Mouse (Mus musculus) C2C12 (cell line): ENCODE data around the gene Gosr1.

Experiments
- CTCF ChIP-seq: IDR thresholded peaks from one replicate; pipeline ENCODE4 v1.5.1; 2011; ENCODE audit not compliant: control insufficient read depth, insufficient read depth, insufficient read length
- MAX ChIP-seq: IDR thresholded peaks from one replicate; pipeline ENCODE4 v1.6.1; 2011; ENCODE audit warnings: mild to moderate bottlenecking, control low read depth
- MYOD1 ChIP-seq: IDR thresholded peaks from one replicate; pipeline ENCODE4 v1.6.1; 2011; ENCODE audit warnings: low read depth; ENCODE audit not compliant: control insufficient read depth, insufficient read length
- MYOG ChIP-seq: IDR thresholded peaks from one replicate; pipeline ENCODE4 v1.6.1; 2011; ENCODE audit not compliant: control insufficient read depth, insufficient read length; ENCODE audit errors: extremely low read depth

DNA sequence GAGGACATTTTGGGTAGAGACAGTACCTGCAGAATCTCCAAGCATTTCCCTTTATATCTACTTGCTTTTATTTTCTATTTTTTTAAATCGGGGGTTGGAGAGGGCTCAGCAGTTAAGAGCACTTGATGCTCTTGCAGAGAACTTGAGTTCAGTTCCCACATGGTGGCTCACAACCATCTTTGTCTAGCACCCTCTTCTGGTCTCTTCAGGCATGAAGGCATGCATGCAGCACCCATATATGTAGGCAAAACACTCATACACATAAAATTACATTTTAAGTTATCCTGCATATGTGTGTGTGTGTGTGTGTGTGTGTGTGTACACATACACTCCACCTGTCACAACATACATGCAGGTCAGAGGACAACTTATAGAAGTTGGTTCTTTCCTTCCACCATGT is 17.5 kb downstream of the Gosr1 start:
- TF ChIP-seq CTCF (no peak), MAX (no peak), MYOD1 (no peak), MYOG (no peak)
